Mouse (Mus musculus) cerebellum, adult 2 months (tissue): ENCODE results near the gene Vps13d. TPM values are rescaled to one million over a fixed set of nuclear protein-coding genes. Genes with fewer than 3 reads are reported as not detected.

Experiments
- DNase-seq, 2 experiments: peaks; one replicate each; pipeline ENCODE4 v3.0.0; 2021
- H3K27ac ChIP-seq: fragments of 200-500 bp; 2 replicates; pipeline ENCODE4 v1.5.1; 2012; ENCODE audit warnings: low read length, control low read depth, inconsistent platforms; ENCODE audit not compliant: insufficient read depth
- H3K27me3 ChIP-seq: fragments of 200-500 bp; 2 replicates; pipeline ENCODE4 v1.6.1; 2012; ENCODE audit warnings: inconsistent platforms, mild to moderate bottlenecking, low read length, moderate library complexity; ENCODE audit not compliant: control insufficient read depth, insufficient read depth
- H3K4me1 ChIP-seq: fragments of 200-500 bp; 2 replicates; pipeline ENCODE4 v1.6.1; 2011; ENCODE audit warnings: low read length; ENCODE audit not compliant: control insufficient read depth, insufficient read depth
- H3K4me3 ChIP-seq: fragments of 200-500 bp; replicated peaks from 2 replicates; pipeline ENCODE3; 2011; ENCODE audit warnings: mild to moderate bottlenecking, low read depth, low read length, control low read depth; ENCODE audit not compliant: insufficient read depth
- CTCF ChIP-seq: fragments of 200-500 bp; IDR thresholded peaks from 2 replicates; pipeline ENCODE4 v1.5.1; 2011; ENCODE audit warnings: low read depth, mild to moderate bottlenecking, control low read depth, low read length, moderate library complexity, borderline replicate concordance; ENCODE audit not compliant: insufficient read depth
- POLR2A ChIP-seq: fragments of 200-500 bp; IDR thresholded peaks from 2 replicates; pipeline ENCODE4 v1.6.1; 2011; ENCODE audit warnings: low read length, control low read depth, borderline replicate concordance; ENCODE audit not compliant: insufficient read depth
- WGBS: fragments of 180-500 bp; shearing (Covaris S2); methylation state at CpG from one replicate; pipeline ENCODE4 v1.1.7; 2018; 5-methylcytosine and 5-hydroxymethylcytosine counted together
- polyA plus RNA-seq: library from polyadenylated mRNA; depleted of rRNA; stranded (reverse); fragments of >200 nt; gene quantifications from 2 replicates; pipeline ENCODE4 v1.2.3, GENCODE M21; 2012

The Vps13d gene
- polyA plus RNA-seq, 1 experiment = 51.9 TPM

DNA sequence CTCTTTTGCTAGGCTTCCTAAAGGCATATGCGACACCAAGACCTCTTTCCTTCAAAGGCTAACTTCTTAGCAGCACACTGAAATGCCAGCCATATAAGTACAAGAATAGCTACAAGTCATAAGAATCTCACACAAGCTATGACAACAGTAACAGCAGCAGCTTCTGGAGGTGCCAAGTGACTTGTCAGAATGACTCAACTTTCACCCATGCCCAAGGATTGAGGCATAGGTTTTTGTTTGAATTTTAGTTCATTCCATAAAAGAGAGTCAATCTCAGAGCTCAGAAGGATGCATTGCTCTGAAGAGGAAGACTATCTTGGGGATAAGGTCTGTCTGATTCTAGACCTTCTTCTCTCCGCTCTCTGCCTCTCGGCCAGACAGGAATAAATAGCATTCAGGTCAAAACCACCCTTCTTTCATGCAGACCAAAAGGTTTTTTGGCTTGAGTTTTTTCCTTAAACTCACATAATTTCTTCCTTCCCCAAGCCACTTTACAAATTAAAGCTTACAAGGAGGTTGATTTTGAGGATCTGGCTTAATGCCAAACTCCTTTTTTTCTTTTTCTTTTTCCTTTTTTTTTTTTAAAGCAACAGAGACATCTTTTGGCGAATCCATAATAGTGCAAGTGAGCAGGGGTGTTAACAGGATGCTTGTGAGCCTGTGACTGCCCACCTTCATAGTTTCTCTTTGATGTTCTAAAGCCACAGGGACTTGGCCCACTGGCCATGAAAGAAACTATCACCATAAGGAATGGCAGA lies 69.2 kb downstream of the Vps13d start:
- no peak for TF ChIP-seq CTCF
- H3K27me3 ChIP-seq = no peaks in the 10 kb centered on the region
- H3K4me3 ChIP-seq = no peak overlapping the region
- WGBS = 79% methylated on average over 4 of the region's 4 CpGs
- no peaks in the 10 kb centered on the region for H3K4me1 ChIP-seq
- peak in 1 of 2 experiments; percentile 11 for DNase-seq
- H3K27ac ChIP-seq = no peak overlapping the region

DNA sequence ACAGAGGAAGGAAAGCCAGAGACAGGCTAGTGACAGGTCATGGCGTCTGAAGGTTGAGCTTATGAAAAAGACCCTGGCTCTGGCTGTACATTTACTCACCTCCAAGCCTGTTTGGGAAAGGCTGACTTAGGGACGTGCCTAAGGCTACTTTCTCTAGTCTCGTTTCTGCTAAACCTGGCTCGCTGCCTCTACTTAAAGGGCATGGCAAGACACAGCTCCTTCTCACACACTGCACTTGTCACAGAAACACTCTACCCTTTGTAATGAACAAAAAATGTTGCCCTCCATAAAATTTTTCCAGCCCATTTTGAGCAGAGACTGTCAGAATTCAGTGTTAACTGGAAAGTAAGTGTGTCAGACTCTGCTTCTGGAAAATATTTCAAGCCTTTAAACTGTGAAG lies 70.4 kb downstream of the Vps13d start:
- Histone ChIP-seq H3K27ac (no peak overlapping the region), H3K27me3 (no peaks in the 10 kb centered on the region), H3K4me3 (no peak overlapping the region), H3K4me1 (no peaks in the 10 kb centered on the region)
- TF ChIP-seq CTCF (no peak), POLR2A (no peak)
- no peak for DNase-seq
- WGBS = 68% methylated on average over 4 of the region's 4 CpGs

DNA sequence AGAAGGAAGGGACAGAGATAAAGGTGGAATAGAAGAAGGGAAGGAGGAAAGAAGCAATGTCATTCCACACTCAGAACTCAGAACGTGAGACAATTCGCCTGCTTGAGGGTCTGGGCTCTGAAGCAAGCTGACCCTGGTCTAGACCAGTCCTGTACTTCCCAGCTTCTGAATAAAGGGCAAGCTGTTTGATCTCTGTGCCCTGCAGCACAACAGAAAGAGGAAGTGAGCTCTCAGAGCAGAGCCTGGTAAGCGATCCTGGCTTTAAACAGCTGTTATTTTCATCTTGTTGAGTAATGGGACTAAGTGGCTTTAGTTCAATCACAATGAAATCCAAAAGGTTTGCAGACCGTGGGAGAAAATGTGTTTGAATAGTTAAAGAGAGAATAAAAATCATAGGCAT lies 83.2 kb downstream of the Vps13d start:
- H3K4me3 ChIP-seq = no peak overlapping the region
- H3K27me3 ChIP-seq = no peaks in the 10 kb centered on the region
- WGBS = 52% methylated on average over 4 of the region's 4 CpGs
- DNase-seq = no peak
- no peaks in the 10 kb centered on the region for H3K4me1 ChIP-seq
- no peak overlapping the region for H3K27ac ChIP-seq
- TF ChIP-seq CTCF (no peak), POLR2A (no peak)

DNA sequence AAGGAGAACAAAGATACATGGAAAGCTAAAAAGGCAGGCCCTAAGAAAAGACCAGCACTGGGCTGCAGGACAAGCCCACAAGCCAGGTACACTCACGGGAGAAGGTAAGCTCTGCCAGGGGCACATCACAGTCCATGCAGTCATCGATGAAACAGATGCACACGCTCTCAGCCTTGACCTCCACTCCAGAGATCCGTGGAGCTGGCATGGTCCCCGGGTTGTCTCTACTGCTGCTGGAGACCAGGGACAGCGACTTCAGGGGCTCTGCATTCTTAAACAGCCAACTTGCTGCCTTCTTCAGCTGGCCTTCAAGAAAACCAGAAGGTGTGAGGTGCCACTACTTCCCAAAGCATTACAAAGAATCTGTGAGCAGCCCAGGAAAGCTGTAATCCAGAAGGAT lies 84.1 kb downstream of the Vps13d start:
- no peak for DNase-seq
- WGBS = 53% methylated on average over 6 of the region's 6 CpGs
- Histone ChIP-seq H3K4me3 (no peak overlapping the region), H3K27ac (no peak overlapping the region), H3K4me1 (no peaks in the 10 kb centered on the region), H3K27me3 (no peaks in the 10 kb centered on the region)
- TF ChIP-seq POLR2A = no peak
- TF ChIP-seq CTCF = no peak

DNA sequence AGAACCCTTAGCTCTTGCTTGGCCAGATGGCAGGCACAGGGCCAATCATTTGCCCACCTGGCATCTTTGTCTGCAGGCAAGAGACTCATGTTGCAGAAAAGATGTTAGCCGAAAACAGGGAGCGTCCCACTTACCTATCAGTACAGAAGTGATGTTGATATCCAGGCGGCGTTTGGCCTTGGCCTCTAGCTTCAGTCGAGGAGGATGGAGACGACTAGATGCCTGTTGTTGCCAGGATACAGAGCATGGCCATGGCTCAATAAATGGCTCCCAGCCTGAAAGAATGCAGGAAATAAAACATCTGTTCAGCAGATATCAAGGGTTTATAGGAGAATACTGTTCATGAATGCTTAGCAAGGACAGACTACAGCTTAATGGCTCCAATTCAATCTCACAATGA lies 88.0 kb downstream of the Vps13d start:
- no peak for TF ChIP-seq CTCF
- no peak for TF ChIP-seq POLR2A
- no peak for DNase-seq
- 50% methylated on average over 6 of the region's 6 CpGs for WGBS
- H3K4me1 ChIP-seq = peaks cover 3% of the 10 kb centered on the region; the same call in 1 of the 2 replicates
- H3K4me3 ChIP-seq = no peak overlapping the region
- no peaks in the 10 kb centered on the region for H3K27me3 ChIP-seq
- no peak overlapping the region for H3K27ac ChIP-seq

DNA sequence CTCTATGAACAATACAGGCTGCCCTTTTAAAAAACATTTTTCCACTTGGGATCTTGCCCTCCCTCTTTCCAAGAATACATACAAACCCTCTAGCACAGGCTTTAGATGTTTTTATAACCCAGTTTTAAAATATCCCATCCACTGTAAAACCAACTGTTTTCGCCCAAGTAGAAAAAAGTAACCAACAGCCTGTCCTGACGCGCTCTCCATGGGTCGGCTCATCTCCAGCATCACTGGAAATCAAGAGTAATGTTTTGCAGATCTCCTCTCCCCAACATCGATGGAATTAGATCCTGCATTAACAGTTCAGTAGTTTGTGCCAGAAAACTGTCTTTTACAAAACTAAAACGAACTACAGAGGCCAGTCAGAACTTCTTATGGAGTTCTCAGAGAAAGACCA lies 89.5 kb downstream of the Vps13d start:
- Histone ChIP-seq H3K4me1 (peaks cover 6% of the 10 kb centered on the region; the same call in 1 of the 2 replicates), H3K4me3 (no peak overlapping the region), H3K27me3 (no peaks in the 10 kb centered on the region), H3K27ac (no peak overlapping the region)
- 62% methylated on average over 6 of the region's 6 CpGs for WGBS
- no peak for DNase-seq
- TF ChIP-seq POLR2A = no peak
- TF ChIP-seq CTCF = no peak

DNA sequence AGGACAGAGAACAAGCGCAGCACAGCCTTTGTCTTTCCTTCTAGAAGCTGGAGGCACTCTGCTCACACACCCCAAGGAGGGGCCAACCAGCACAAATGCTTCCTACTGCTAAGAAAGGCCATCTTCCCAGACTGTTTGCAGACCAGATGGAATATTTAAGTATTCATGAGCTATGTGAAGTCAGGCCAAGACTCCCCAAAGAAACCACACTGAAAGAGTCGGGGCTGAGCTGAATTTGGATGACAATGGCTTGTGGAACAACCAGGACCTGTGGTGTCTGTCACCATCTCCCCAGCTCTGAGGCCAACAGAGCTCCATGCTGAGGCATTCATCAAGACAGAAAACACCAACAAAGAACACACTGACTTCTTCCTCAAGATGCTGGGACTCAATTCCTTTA lies 89.9 kb downstream of the Vps13d start:
- peaks cover 6% of the 10 kb centered on the region; the same call in 1 of the 2 replicates for H3K4me1 ChIP-seq
- 0 out of 2 replicates have a peak overlapping the region, but pooled peaks have one; percentile 53 for H3K27ac ChIP-seq
- 62% methylated on average over 2 of the region's 2 CpGs for WGBS

DNA sequence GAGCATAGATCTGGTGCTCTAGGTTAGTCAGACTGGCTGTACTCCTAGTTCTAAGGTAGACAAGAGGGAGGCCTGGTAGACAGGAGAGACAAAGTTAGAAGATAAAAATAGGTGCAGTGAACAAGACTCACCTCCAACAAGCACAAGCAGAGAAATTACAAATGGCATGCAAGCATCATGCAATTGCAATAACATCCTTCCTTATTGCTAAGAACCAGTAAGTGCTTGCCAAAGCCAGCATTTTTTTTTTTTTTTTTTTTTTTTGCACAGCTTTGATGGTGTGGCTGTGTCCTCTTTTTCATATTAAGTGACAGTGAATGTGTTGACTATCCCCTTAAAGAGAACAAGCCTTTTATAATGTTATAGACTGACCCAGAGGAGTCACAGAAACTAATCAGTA lies 91.2 kb downstream of the Vps13d start:
- Histone ChIP-seq H3K27ac (no peak overlapping the region), H3K4me3 (no peak overlapping the region), H3K4me1 (peaks cover 17% of the 10 kb centered on the region), H3K27me3 (no peaks in the 10 kb centered on the region)
- TF ChIP-seq CTCF (no peak), POLR2A (no peak)
- no peak for DNase-seq

More for the DNA sequence above, 89.9 kb downstream of the Vps13d start:
- Histone ChIP-seq H3K27me3 (no peaks in the 10 kb centered on the region), H3K4me3 (no peak overlapping the region)
- TF ChIP-seq POLR2A = no peak
- TF ChIP-seq CTCF = no peak
- no peak for DNase-seq
